Mouse (Mus musculus) brain, embryonic 14.5 days (tissue): ENCODE measurements around the gene Tacc2.

Experiments
- CTCF ChIP-seq: fragments of 200-500 bp; IDR thresholded peaks from 2 replicates; pipeline ENCODE4 v1.5.1; 2012; ENCODE audit warnings: inconsistent platforms, mild to moderate bottlenecking, moderate library complexity, borderline replicate concordance; ENCODE audit not compliant: insufficient read depth, insufficient read length; ENCODE audit errors: extremely low read depth
- POLR2A ChIP-seq: fragments of 200-500 bp; IDR thresholded peaks from 2 replicates; pipeline ENCODE4 v1.6.1; 2012; ENCODE audit warnings: mild to moderate bottlenecking, inconsistent platforms, borderline replicate concordance; ENCODE audit not compliant: poor library complexity, insufficient read depth, insufficient read length, severe bottlenecking; ENCODE audit errors: extremely low read depth

GRCm38 (mm10) chr7:130617591-130617990 lies 40.4 kb downstream of the Tacc2 start:
- TF ChIP-seq CTCF = no peak
- TF ChIP-seq POLR2A = no peak
